Mouse (Mus musculus) bone marrow, adult 2 months (tissue): Measurements from ENCODE around the gene Nkain1. TPM values are rescaled to one million over a fixed set of nuclear protein-coding genes. Genes with fewer than 3 reads are reported as not detected.

Source experiments
- H3K27ac ChIP-seq: fragments of 200-500 bp; 2 replicates; pipeline ENCODE4 v1.5.1; 2012; ENCODE audit warnings: low read depth, mild to moderate bottlenecking, control low read depth, inconsistent platforms, low read length; ENCODE audit not compliant: control insufficient read depth, poor library complexity, insufficient read depth
- H3K4me1 ChIP-seq: fragments of 200-500 bp; 2 replicates; pipeline ENCODE4 v1.6.1; 2011; ENCODE audit warnings: low read length; ENCODE audit not compliant: control insufficient read depth, insufficient read depth
- H3K4me3 ChIP-seq: fragments of 200-500 bp; replicated peaks from 2 replicates; pipeline ENCODE3; 2011; ENCODE audit warnings: mild to moderate bottlenecking, low read depth, low read length, control low read depth; ENCODE audit not compliant: control insufficient read depth
- CTCF ChIP-seq: fragments of 200-500 bp; IDR thresholded peaks from 2 replicates; pipeline ENCODE4 v1.5.1; 2011; ENCODE audit warnings: low read length, control low read depth; ENCODE audit not compliant: control insufficient read depth, insufficient read depth
- POLR2A ChIP-seq: fragments of 200-500 bp; IDR thresholded peaks from 2 replicates; pipeline ENCODE4 v1.6.1; 2011; ENCODE audit warnings: low read depth, mild to moderate bottlenecking, control low read depth, low read length, borderline replicate concordance; ENCODE audit not compliant: control insufficient read depth
- WGBS: fragments of 180-500 bp; shearing (Covaris S2); methylation state at CpG from one replicate; pipeline ENCODE4 v1.1.7; 2018; 5-methylcytosine and 5-hydroxymethylcytosine counted together
- polyA plus RNA-seq: library from polyadenylated mRNA; stranded (reverse); fragments of >200 nt; gene quantifications from 2 replicates; pipeline ENCODE4 v1.2.4, GENCODE M21; 2011; ENCODE audit warnings: low replicate concordance; ENCODE audit not compliant: missing spikeins, insufficient read depth, insufficient read length

Nkain1 gene
- polyA plus RNA-seq, 1 experiment = 5.0 TPM

GRCm38 (mm10) chr4:130557852-130558251, 16.1 kb downstream of the Nkain1 start:
- Histone ChIP-seq H3K4me1 (no peaks in the 10 kb centered on the region; the same call in 1 of the 2 replicates), H3K4me3 (no peak overlapping the region), H3K27ac (no peak overlapping the region)
- WGBS = 77% methylated on average over 12 of the region's 12 CpGs
- TF ChIP-seq POLR2A (no peak), CTCF (no peak)

GRCm38 (mm10) chr4:130556992-130557391, 17.0 kb downstream of the Nkain1 start:
- 56% methylated on average over 1 of the region's 1 CpGs for WGBS
- no peak overlapping the region for H3K4me3 ChIP-seq
- H3K4me1 ChIP-seq = no peaks in the 10 kb centered on the region; the same call in 1 of the 2 replicates
- no peak for TF ChIP-seq CTCF
- no peak for TF ChIP-seq POLR2A
- peak overlapping the region; percentile 10; the same call in 1 of the 2 replicates for H3K27ac ChIP-seq

- Histone ChIP-seq H3K4me3 (no peak overlapping the region), H3K4me1 (no peaks in the 10 kb centered on the region; the same call in 1 of the 2 replicates)
- WGBS = 71% methylated on average over 5 of the region's 5 CpGs
Observed at GRCm38 (mm10) chr4:130556224-130556623, 17.7 kb downstream of the Nkain1 start.

GRCm38 (mm10) chr4:130553121-130553448, 20.9 kb downstream of the Nkain1 start:
- 55% methylated on average over 6 of the region's 6 CpGs for WGBS
- no peak for TF ChIP-seq CTCF
- no peak for TF ChIP-seq POLR2A
- no peak overlapping the region for H3K4me3 ChIP-seq
- H3K27ac ChIP-seq = no peak overlapping the region
- peaks cover 2% of the 10 kb centered on the region; the same call in 1 of the 2 replicates for H3K4me1 ChIP-seq

More at GRCm38 (mm10) chr4:130556224-130556623, 17.7 kb downstream of the Nkain1 start:
- H3K27ac ChIP-seq = no peak overlapping the region
- no peak for TF ChIP-seq POLR2A
- TF ChIP-seq CTCF = no peak

- no peak overlapping the region for H3K27ac ChIP-seq
- no peak for TF ChIP-seq CTCF
- no peak for TF ChIP-seq POLR2A
- WGBS = 23% methylated on average over 8 of the region's 8 CpGs
- H3K4me3 ChIP-seq = no peak overlapping the region
- H3K4me1 ChIP-seq = peaks cover 2% of the 10 kb centered on the region; the same call in 1 of the 2 replicates
Observed at GRCm38 (mm10) chr4:130552312-130553120, 21.5 kb downstream of the Nkain1 start.

- peaks cover 2% of the 10 kb centered on the region; the same call in 1 of the 2 replicates for H3K4me1 ChIP-seq
- WGBS = 87% methylated on average over 9 of the region's 9 CpGs
- TF ChIP-seq POLR2A (no peak), CTCF (no peak)
- H3K4me3 ChIP-seq = no peak overlapping the region
- no peak overlapping the region for H3K27ac ChIP-seq
Observed at GRCm38 (mm10) chr4:130550511-130550910, 23.5 kb downstream of the Nkain1 start.

- no peak for TF ChIP-seq POLR2A
- TF ChIP-seq CTCF = peak; percentile 49
- 61% methylated on average over 8 of the region's 8 CpGs for WGBS
- Histone ChIP-seq H3K4me3 (no peak overlapping the region), H3K4me1 (peaks cover 2% of the 10 kb centered on the region; the same call in 1 of the 2 replicates), H3K27ac (peak overlapping the region; percentile 69)
Observed at GRCm38 (mm10) chr4:130549189-130549588, 24.8 kb downstream of the Nkain1 start.

- no peak overlapping the region for H3K4me3 ChIP-seq
- no peak for TF ChIP-seq POLR2A
- TF ChIP-seq CTCF = no peak
- H3K27ac ChIP-seq = no peak overlapping the region
- peaks cover 3% of the 10 kb centered on the region; the same call in 1 of the 2 replicates for H3K4me1 ChIP-seq
- WGBS = 67% methylated on average over 13 of the region's 13 CpGs
Observed at GRCm38 (mm10) chr4:130546798-130547562, 27.0 kb downstream of the Nkain1 start.
